Mouse (Mus musculus): Measurements from ENCODE around the gene Fam198a. TPM values are rescaled to one million over a fixed set of nuclear protein-coding genes. Genes with fewer than 3 reads are reported as not detected.
A peak's percentile ranks its signal among the peaks of the same experiment; 100 is the strongest.

The Fam198a gene
- polyA plus RNA-seq, 1 experiment from 2014 or later = 1.7 TPM

- no peak for ATAC-seq (replicated peaks)
- H3K9ac ChIP-seq = no peak overlapping the region
Measured at GRCm38 (mm10) chr9:121934856-121935255, 15.9 kb upstream of the Fam198a start.

DNA sequence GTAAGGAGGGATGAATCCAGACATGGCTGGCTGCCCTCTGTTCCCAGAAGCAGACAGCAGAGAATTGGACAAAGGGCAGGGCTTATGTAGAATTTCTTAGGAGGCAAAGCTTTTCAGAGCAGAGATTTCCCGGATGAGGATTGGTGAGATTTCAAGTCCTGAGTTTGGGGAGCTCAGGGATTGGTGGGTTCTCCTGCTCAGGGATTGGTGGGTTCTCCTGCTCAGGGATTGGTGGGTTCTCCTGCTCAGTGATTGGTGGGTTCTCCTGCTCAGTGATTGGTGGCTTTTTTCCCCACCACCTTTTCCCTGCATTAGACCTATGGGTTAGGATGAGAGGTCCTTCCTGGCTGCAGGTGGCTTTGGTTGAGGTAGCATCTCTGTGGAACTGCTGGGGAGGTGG is 13.8 kb upstream of the Fam198a start:
- Histone ChIP-seq H3K9ac (no peak overlapping the region), H3K4me2 (peak overlapping the region; percentile 50), H3K9me3 (no peaks in the 10 kb centered on the region), H3K36me3 (replicated peaks) (no peaks in the 10 kb centered on the region), H3K27me3 (replicated peaks) (no peaks in the 10 kb centered on the region), H3K27ac (peak overlapping the region; percentile 60), H3K4me3 (peak overlapping the region; percentile 47), H3K4me1 (peaks cover 2% of the 10 kb centered on the region; the same call in 1 of the 2 replicates)
- WGBS = 71% methylated on average over 1 of the region's 1 CpGs
- ATAC-seq (replicated peaks) = peak; percentile 83

More at GRCm38 (mm10) chr9:121934856-121935255, 15.9 kb upstream of the Fam198a start:
- Histone ChIP-seq H3K27ac (no peak overlapping the region), H3K36me3 (replicated peaks) (no peaks in the 10 kb centered on the region), H3K4me1 (peaks cover 2% of the 10 kb centered on the region; the same call in 1 of the 2 replicates), H3K9me3 (no peaks in the 10 kb centered on the region), H3K4me2 (no peak overlapping the region), H3K27me3 (replicated peaks) (no peaks in the 10 kb centered on the region), H3K4me3 (no peak overlapping the region)
- 88% methylated on average over 4 of the region's 4 CpGs for WGBS

DNA sequence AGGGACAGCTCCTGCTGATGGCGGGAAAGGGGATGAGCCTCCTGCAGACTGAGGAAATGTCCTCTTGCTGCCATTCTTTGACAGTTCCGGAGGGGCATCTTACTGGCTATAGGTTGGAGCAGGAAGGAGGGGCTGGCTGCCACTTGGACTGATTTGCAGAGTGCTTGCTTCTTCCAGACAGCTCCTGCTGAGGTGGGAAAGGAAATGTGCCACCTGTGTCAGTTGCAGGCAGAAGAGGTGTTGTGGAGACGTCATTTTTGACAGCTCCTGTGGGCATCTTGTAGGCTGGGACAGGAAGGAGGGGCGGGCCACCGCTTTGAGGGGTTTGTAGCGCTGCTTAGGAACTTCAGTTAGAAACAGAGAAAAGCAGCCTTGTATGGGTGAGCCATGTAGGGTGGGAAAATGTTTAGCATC is 13.3 kb upstream of the Fam198a start:
- H3K36me3 ChIP-seq (replicated peaks) = no peaks in the 10 kb centered on the region
- H3K9me3 ChIP-seq = no peaks in the 10 kb centered on the region
- H3K9ac ChIP-seq = 0 out of 2 replicates have a peak overlapping the region, but pooled peaks have one; percentile 23
- H3K4me3 ChIP-seq = peak overlapping the region; percentile 47
- peak; percentile 63 for ATAC-seq (replicated peaks)
- peak overlapping the region; percentile 60 for H3K27ac ChIP-seq
- WGBS = 60% methylated on average over 6 of the region's 6 CpGs
- H3K27me3 ChIP-seq (replicated peaks) = no peaks in the 10 kb centered on the region
- H3K4me1 ChIP-seq = peaks cover 2% of the 10 kb centered on the region; the same call in 1 of the 2 replicates
- peak overlapping the region; percentile 50 for H3K4me2 ChIP-seq

DNA sequence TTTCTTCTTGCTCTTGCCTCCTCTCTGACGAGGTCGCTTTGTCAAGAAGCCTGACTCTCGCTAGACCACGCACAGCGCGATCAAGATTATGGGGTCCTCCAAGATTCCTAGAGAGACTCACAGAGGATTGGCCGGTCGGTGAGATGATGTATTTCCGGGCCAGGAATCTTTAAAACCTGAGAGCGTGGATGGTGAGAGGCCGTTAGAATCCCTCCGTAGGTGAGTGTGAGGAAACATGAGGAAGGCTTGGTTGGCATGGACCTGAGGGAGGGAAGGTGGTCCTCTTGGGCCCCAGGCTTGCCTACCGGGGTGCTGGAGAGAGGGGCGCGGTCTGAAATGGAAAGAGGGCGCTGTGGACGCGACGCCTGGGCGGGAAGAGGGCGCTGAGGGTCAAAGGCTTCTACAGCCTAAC is 12.8 kb upstream of the Fam198a start:
- H3K9ac ChIP-seq = peak overlapping the region; percentile 58
- peak; percentile 88 for ATAC-seq (replicated peaks)
- H3K27ac ChIP-seq = peak overlapping the region; percentile 60
- peak overlapping the region; percentile 50 for H3K4me2 ChIP-seq
- H3K4me3 ChIP-seq = peak overlapping the region; percentile 47
- H3K9me3 ChIP-seq = no peaks in the 10 kb centered on the region
- peaks cover 2% of the 10 kb centered on the region; the same call in 1 of the 2 replicates for H3K4me1 ChIP-seq
- no peaks in the 10 kb centered on the region for H3K36me3 ChIP-seq (replicated peaks)
- H3K27me3 ChIP-seq (replicated peaks) = no peaks in the 10 kb centered on the region
- WGBS = 56% methylated on average over 21 of the region's 21 CpGs

DNA sequence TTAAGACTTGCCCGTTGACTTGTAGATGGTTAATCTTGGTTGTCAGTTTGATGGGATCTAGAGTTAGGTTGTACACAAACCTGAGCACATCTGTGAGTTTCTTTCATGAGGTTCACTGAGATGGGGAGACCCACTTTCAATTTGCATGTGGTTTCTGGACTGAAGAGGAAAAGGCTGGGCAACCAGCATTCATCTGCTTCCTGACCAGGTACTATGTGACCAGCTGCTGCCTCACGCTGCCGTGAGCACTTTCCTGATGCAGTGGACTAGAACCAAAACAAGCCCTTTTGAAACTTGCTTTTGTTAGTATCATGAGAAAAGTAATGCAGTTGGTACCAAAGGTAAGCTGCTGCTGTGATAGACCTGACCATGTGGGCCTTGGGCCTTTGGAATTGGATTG is 7.8 kb upstream of the Fam198a start:
- Histone ChIP-seq H3K9me3 (no peaks in the 10 kb centered on the region), H3K4me2 (no peak overlapping the region), H3K27me3 (replicated peaks) (no peaks in the 10 kb centered on the region), H3K4me3 (no peak overlapping the region), H3K9ac (no peak overlapping the region), H3K27ac (no peak overlapping the region), H3K36me3 (replicated peaks) (no peaks in the 10 kb centered on the region), H3K4me1 (peaks cover 2% of the 10 kb centered on the region; the same call in 1 of the 2 replicates)
- no peak for ATAC-seq (replicated peaks)
- WGBS = 89% methylated on average over 3 of the region's 3 CpGs

GRCm38 (mm10) chr9:121943628-121944027 is 7.2 kb upstream of the Fam198a start:
- H3K4me2 ChIP-seq = no peak overlapping the region
- WGBS = 87% methylated on average over 3 of the region's 3 CpGs
- H3K27me3 ChIP-seq (replicated peaks) = no peaks in the 10 kb centered on the region
- peaks cover 2% of the 10 kb centered on the region; the same call in 1 of the 2 replicates for H3K4me1 ChIP-seq
- ATAC-seq (replicated peaks) = no peak
- H3K4me3 ChIP-seq = no peak overlapping the region
- no peaks in the 10 kb centered on the region for H3K9me3 ChIP-seq
- no peak overlapping the region for H3K9ac ChIP-seq
- H3K27ac ChIP-seq = no peak overlapping the region
- H3K36me3 ChIP-seq (replicated peaks) = no peaks in the 10 kb centered on the region

DNA sequence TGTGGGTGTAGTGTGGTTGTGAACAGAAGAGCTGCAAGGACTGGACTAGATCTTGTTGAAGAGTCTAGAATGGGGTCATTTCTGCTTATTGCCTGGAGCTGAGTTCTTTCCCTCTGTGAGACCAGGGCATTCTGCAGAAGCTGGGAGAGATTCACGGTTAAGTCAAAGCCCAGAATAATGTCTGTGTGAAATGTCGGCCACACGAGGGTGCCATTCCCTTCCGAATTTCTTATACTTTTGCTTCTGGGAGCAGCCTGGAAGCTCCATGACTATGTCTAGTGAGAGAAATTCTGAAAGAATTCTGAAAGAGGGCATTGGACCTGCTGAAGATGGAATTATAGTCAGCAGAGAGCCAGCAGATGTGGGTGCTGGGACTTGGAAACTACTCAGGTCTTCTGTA is 3.0 kb upstream of the Fam198a start:
- WGBS = 8% methylated on average over 4 of the region's 4 CpGs
- Histone ChIP-seq H3K4me1 (peaks cover 11% of the 10 kb centered on the region), H3K27me3 (replicated peaks) (no peaks in the 10 kb centered on the region), H3K9me3 (no peaks in the 10 kb centered on the region), H3K4me2 (no peak overlapping the region), H3K4me3 (no peak overlapping the region), H3K9ac (no peak overlapping the region), H3K36me3 (replicated peaks) (no peaks in the 10 kb centered on the region), H3K27ac (no peak overlapping the region)
- no peak for ATAC-seq (replicated peaks)

DNA sequence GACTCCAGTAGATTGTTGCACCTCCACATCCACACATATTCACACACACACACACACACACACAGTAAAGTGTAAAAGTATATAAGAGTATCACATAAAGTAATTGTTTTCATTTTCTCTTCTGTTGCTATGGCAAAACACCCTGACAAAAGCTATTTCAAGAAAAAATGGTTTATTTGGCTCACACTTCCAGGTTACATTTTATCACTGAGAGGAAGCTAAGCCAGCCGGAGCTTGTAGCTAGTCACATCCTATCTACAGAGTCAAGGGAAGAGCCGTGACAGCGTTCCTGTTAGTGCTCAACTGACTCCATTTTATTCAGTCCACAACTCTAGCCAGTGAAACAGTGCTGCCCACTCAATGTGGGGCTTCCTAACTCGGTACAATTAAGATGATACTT is 2.4 kb upstream of the Fam198a start:
- no peaks in the 10 kb centered on the region for H3K27me3 ChIP-seq (replicated peaks)
- no peak overlapping the region for H3K4me3 ChIP-seq
- no peaks in the 10 kb centered on the region for H3K9me3 ChIP-seq
- H3K9ac ChIP-seq = no peak overlapping the region
- no peaks in the 10 kb centered on the region for H3K36me3 ChIP-seq (replicated peaks)
- peaks cover 11% of the 10 kb centered on the region for H3K4me1 ChIP-seq
- no peak overlapping the region for H3K4me2 ChIP-seq
- WGBS = 86% methylated on average over 4 of the region's 4 CpGs
- no peak for ATAC-seq (replicated peaks)
- no peak overlapping the region for H3K27ac ChIP-seq

- no peaks in the 10 kb centered on the region for H3K9me3 ChIP-seq
- H3K4me3 ChIP-seq = 0 out of 2 replicates have a peak overlapping the region, but pooled peaks have one; percentile 2
- H3K4me1 ChIP-seq = peaks cover 11% of the 10 kb centered on the region
- WGBS = 39% methylated on average over 4 of the region's 4 CpGs
- H3K27ac ChIP-seq = peak overlapping the region; percentile 45; the same call in 1 of the 2 replicates
- peak overlapping the region; percentile 38 for H3K4me2 ChIP-seq
- no peaks in the 10 kb centered on the region for H3K36me3 ChIP-seq (replicated peaks)
- no peak; the same call in 1 of the 2 replicates for ATAC-seq (replicated peaks)
- H3K9ac ChIP-seq = no peak overlapping the region
- no peaks in the 10 kb centered on the region for H3K27me3 ChIP-seq (replicated peaks)
Measured at GRCm38 (mm10) chr9:121951114-121951423, 281 bp downstream of the Fam198a start.

GRCm38 (mm10) chr9:121952596-121952995 is 1.8 kb downstream of the Fam198a start:
- no peaks in the 10 kb centered on the region for H3K27me3 ChIP-seq (replicated peaks)
- H3K9ac ChIP-seq = no peak overlapping the region
- peaks cover 11% of the 10 kb centered on the region for H3K4me1 ChIP-seq
- no peaks in the 10 kb centered on the region for H3K36me3 ChIP-seq (replicated peaks)
- H3K27ac ChIP-seq = no peak overlapping the region
- 91% methylated on average over 6 of the region's 6 CpGs for WGBS
- no peak for ATAC-seq (replicated peaks)
- no peaks in the 10 kb centered on the region for H3K9me3 ChIP-seq
- H3K4me3 ChIP-seq = no peak overlapping the region
- no peak overlapping the region for H3K4me2 ChIP-seq

GRCm38 (mm10) chr9:121959966-121960635 is 9.3 kb downstream of the Fam198a start:
- no peaks in the 10 kb centered on the region for H3K4me1 ChIP-seq
- 55% methylated on average over 7 of the region's 7 CpGs for WGBS
- no peak overlapping the region for H3K9ac ChIP-seq
- no peak overlapping the region for H3K27ac ChIP-seq
- H3K9me3 ChIP-seq = no peaks in the 10 kb centered on the region
- H3K27me3 ChIP-seq (replicated peaks) = no peaks in the 10 kb centered on the region
- ATAC-seq (replicated peaks) = no peak
- H3K4me2 ChIP-seq = no peak overlapping the region
- H3K36me3 ChIP-seq (replicated peaks) = no peaks in the 10 kb centered on the region
- no peak overlapping the region for H3K4me3 ChIP-seq

DNA sequence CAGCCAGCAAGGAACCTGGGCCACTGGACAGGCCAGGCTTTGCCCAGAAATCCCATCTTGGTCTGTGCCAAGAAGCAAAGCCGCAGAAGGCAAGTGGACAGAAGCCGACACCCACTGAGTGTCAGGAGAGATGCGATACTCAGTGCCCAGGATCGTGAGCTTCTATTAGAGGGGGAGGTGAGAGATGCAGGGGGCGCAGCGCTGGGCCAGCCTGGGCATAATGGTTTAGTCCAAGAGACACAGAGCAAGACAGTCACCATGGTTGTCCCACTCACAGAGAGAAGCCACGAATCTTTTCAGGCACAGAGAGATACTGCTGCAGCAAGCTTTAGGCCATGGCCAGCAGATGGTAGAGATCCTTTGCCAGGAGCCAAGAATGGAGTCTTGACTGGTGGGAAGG is 14.2 kb downstream of the Fam198a start:
- no peaks in the 10 kb centered on the region for H3K9me3 ChIP-seq
- no peaks in the 10 kb centered on the region for H3K36me3 ChIP-seq (replicated peaks)
- H3K4me2 ChIP-seq = no peak overlapping the region
- no peak overlapping the region for H3K4me3 ChIP-seq
- H3K27ac ChIP-seq = no peak overlapping the region
- no peaks in the 10 kb centered on the region for H3K27me3 ChIP-seq (replicated peaks)
- WGBS = 95% methylated on average over 7 of the region's 7 CpGs
- H3K4me1 ChIP-seq = no peaks in the 10 kb centered on the region
- no peak for ATAC-seq (replicated peaks)
- H3K9ac ChIP-seq = no peak overlapping the region

GRCm38 (mm10) chr9:121968258-121968657 is 17.5 kb downstream of the Fam198a start:
- no peak for ATAC-seq (replicated peaks)
- WGBS = 84% methylated on average over 5 of the region's 5 CpGs
- no peaks in the 10 kb centered on the region for H3K27me3 ChIP-seq (replicated peaks)
- H3K9me3 ChIP-seq = no peaks in the 10 kb centered on the region
- H3K4me3 ChIP-seq = no peak overlapping the region
- H3K36me3 ChIP-seq (replicated peaks) = no peaks in the 10 kb centered on the region
- H3K27ac ChIP-seq = no peak overlapping the region
- no peaks in the 10 kb centered on the region for H3K4me1 ChIP-seq
- no peak overlapping the region for H3K4me2 ChIP-seq
- H3K9ac ChIP-seq = no peak overlapping the region

Data from midbrain, embryonic 15.5 days (tissue).